ENCODE assay signal across 8 mouse cellular contexts in the genomic region with DNA sequence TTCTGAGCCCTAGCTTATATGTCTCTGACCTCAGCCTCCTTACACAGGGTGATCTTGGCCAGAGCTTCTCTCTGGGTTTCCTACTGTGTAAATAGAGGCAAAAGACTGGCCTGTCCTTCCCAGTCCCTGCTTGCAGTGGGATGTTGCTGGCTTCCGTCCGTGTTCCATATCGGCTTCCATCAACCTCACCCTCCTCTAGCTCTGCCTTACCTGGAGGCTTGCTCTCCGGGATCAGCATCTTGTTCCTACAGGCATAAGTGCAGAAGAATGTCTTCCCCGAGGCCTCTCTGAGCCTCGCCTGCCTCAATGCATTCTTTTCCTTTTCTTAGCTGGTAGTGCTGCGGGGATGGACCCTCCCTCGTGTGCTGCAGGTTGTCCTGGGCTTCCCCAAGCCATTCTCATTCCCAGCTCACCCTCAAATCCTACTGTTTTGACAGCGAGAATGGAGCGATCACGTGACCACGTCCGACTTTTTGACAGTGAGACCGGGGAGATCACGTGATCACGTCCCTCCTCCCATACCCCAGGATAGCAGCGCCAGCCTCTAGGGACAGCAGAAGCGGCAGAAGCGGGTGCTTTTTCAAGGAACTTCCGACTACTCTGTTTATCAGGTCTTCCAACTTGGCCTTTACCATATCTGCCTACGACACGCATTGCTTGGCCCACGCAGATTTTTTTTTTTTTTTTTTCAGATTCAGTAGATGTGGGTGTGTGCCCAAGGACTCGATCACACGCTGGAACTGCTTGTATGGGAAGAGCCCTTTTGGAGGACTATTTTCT. TPM values are rescaled to one million over a fixed set of nuclear protein-coding genes. Genes with fewer than 3 reads are reported as not detected.
A peak's percentile ranks its signal among the peaks of the same experiment; 100 is the strongest.
DNase-seq lines count a peak whose midpoint lies in the region; ATAC-seq and TF ChIP-seq lines count a peak whose summit lies in the region.

No protein-coding gene starts in this region.

- 3% methylated on average over 25 of the region's 25 CpGs for WGBS in heart, embryonic 14.5 days
- WGBS in kidney, postnatal 0 days: 4% methylated on average over 25 of the region's 25 CpGs
- WGBS in midbrain, postnatal 0 days: 2% methylated on average over 25 of the region's 25 CpGs

- no peaks in the 10 kb centered on the region for H3K9me3 ChIP-seq in heart, embryonic 14.5 days (ENCODE audit: control insufficient read depth, low read length)
- H3K9me3 ChIP-seq in kidney, postnatal 0 days (replicated peaks; ENCODE audit: low read length): no peaks in the 10 kb centered on the region
- H3K9me3 ChIP-seq in midbrain, postnatal 0 days (ENCODE audit: low read length): no peaks in the 10 kb centered on the region

- H3K9ac ChIP-seq in heart, embryonic 14.5 days (ENCODE audit: low read length): peak overlapping the region; percentile 64
- H3K9ac ChIP-seq in kidney, postnatal 0 days (ENCODE audit: low read depth, low read length): peak overlapping the region; percentile 37; the same call in 1 of the 2 replicates
- peak overlapping the region; percentile 65 for H3K9ac ChIP-seq in midbrain, postnatal 0 days (replicated peaks; ENCODE audit: low read length, poor library complexity, severe bottlenecking)

- peak; percentile 66 for ATAC-seq in erythroid progenitor cell, adult 5-6 weeks (replicated peaks; ENCODE audit: low FRiP score, poor library complexity, severe bottlenecking)
- ATAC-seq in heart, embryonic 14.5 days (ENCODE audit: insufficient number of reproducible peaks, insufficient read depth, low FRiP score, low read depth): no peak; the same call in 1 of the 2 replicates
- peak; percentile 82; the same call in 1 of the 2 replicates for ATAC-seq in kidney, postnatal 0 days (replicated peaks; ENCODE audit: low FRiP score, low read depth)
- peak; percentile 83 for ATAC-seq in midbrain, postnatal 0 days (ENCODE audit: low FRiP score)

- H3K4me3 ChIP-seq in heart, embryonic 14.5 days (ENCODE audit: control insufficient read depth in 1 of 2, insufficient read depth in 1 of 2, low read depth in 1 of 2, low read length in 2 of 2): peak overlapping the region; percentile 48 to 54
- H3K4me3 ChIP-seq in kidney, postnatal 0 days (replicated peaks; ENCODE audit: low read depth, low read length): peak overlapping the region; percentile 33
- H3K4me3 ChIP-seq in midbrain, postnatal 0 days (ENCODE audit: low read depth, low read length): peak overlapping the region; percentile 42

- peak; percentile 35 to 46 for DNase-seq in B cell, adult 2 months
- peak; percentile 56 for DNase-seq in brain, embryonic 18.5 days (ENCODE audit: low read depth, low spot score)
- peak; percentile 89 for DNase-seq in kidney, postnatal 0 days (ENCODE audit: low spot score)
- DNase-seq in liver: peak; percentile 79
- peak; percentile 84 for DNase-seq in midbrain, postnatal 0 days (ENCODE audit: low spot score)
- DNase-seq in spleen, postnatal 4 days (ENCODE audit: low spot score in 2 of 2): peak; percentile 33 to 65

- peak overlapping the region; percentile 88 for H3K4me2 ChIP-seq in heart, embryonic 14.5 days (ENCODE audit: low read length)
- peak overlapping the region; percentile 74 for H3K4me2 ChIP-seq in kidney, postnatal 0 days (ENCODE audit: low read length)
- peak overlapping the region; percentile 83 for H3K4me2 ChIP-seq in midbrain, postnatal 0 days (ENCODE audit: low read depth, low read length, poor library complexity, severe bottlenecking)

- peaks cover 3 to 5% of the 10 kb centered on the region in 2 experiments; a peak in 1 of 4 replicates for H3K4me1 ChIP-seq in heart, embryonic 14.5 days (ENCODE audit: control insufficient read depth in 2 of 2, insufficient read depth in 2 of 2, low read length in 2 of 2)
- peaks cover 4% of the 10 kb centered on the region; the same call in 1 of the 2 replicates for H3K4me1 ChIP-seq in kidney, postnatal 0 days (replicated peaks; ENCODE audit: insufficient read depth, low read length)
- peaks cover 11% of the 10 kb centered on the region; the same call in 1 of the 2 replicates for H3K4me1 ChIP-seq in midbrain, postnatal 0 days (ENCODE audit: insufficient read depth, low read length)

- 0 out of 2 replicates have a peak, but pooled peaks cover 7% of the 10 kb centered on the region for H3K27me3 ChIP-seq in heart, embryonic 14.5 days (ENCODE audit: control insufficient read depth, insufficient read depth, low read length)
- H3K27me3 ChIP-seq in kidney, postnatal 0 days (ENCODE audit: insufficient read depth, low read length): no peaks in the 10 kb centered on the region; the same call in 1 of the 2 replicates
- H3K27me3 ChIP-seq in midbrain, postnatal 0 days (ENCODE audit: insufficient read depth, low read length): no peaks in the 10 kb centered on the region

- no peaks in the 10 kb centered on the region for H3K36me3 ChIP-seq in heart, embryonic 14.5 days (ENCODE audit: control insufficient read depth, insufficient read depth, low read length)
- H3K36me3 ChIP-seq in kidney, postnatal 0 days (ENCODE audit: insufficient read depth, low read length): no peaks in the 10 kb centered on the region
- H3K36me3 ChIP-seq in midbrain, postnatal 0 days (ENCODE audit: insufficient read depth, low read length): no peaks in the 10 kb centered on the region

- 0 out of 2 replicates have a peak, but pooled peaks have one; percentile 15 for TF ChIP-seq CTCF in kidney, postnatal 0 days (IDR thresholded peaks at IDR 0.05; ENCODE audit: low read depth)
- peak; percentile 42 for TF ChIP-seq CTCF in midbrain, postnatal 0 days (IDR thresholded peaks at IDR 0.05)

- no peak overlapping the region for H3K27ac ChIP-seq in heart, embryonic 14.5 days (replicated peaks in 1 of 2; ENCODE audit: control insufficient read depth in 1 of 2, insufficient read depth in 1 of 2, low read depth in 2 of 2, low read length in 2 of 2)
- H3K27ac ChIP-seq in kidney, postnatal 0 days: no peak overlapping the region
- no peak overlapping the region for H3K27ac ChIP-seq in midbrain, postnatal 0 days (ENCODE audit: low read depth, low read length)

RNA-seq across cellular contexts. Expression of a gene that starts 11.7 kb away (rescaled TPM):
- 6.7 TPM in 1 of 2 replicates, not detected in the other for total RNA-seq in erythroid progenitor cell, adult 5-6 weeks (2015; ENCODE audit: low replicate concordance)
- total RNA-seq in erythroid progenitor cell, adult 5-6 weeks (2017; ENCODE audit: low replicate concordance): 1.6 and 6.9 TPM in 2 replicates
- 1.1 TPM in 1 of 2 replicates, not detected in the other for polyA plus RNA-seq in heart, embryonic 14.5 days (2014; fragmentation: Nextera tagmentation; extraction: Ambion mirVana)
- 0.99 and 1.6 TPM in 2 replicates for polyA plus RNA-seq in kidney, postnatal 0 days (2015; fragmentation: Nextera tagmentation; extraction: Ambion mirVana)
- total RNA-seq in midbrain, postnatal 0 days (2014; rRNA removed): not detected in 2 replicates
- polyA plus RNA-seq in midbrain, postnatal 0 days (2015; fragmentation: Nextera tagmentation; extraction: Ambion mirVana): 0.35 and 0.83 TPM in 2 replicates
